Mouse (Mus musculus) heart, embryonic 10.5 days (tissue): ENCODE data around the gene Insrr. TPM values are rescaled to one million over a fixed set of nuclear protein-coding genes. Genes with fewer than 3 reads are reported as not detected.
"Not testable (repeated sequence)": the region's sequence is repeated elsewhere in the genome, so short reads cannot be mapped to it uniquely, and the experiment has no call there.

ENCODE experiments used
- DNase-seq: peaks from one replicate; pipeline ENCODE4 v3.0.0-alpha.2; 2017; ENCODE audit warnings: low spot score
- H3K27ac ChIP-seq: fragments of 300-500 bp; sonication (generic); 2 replicates; pipeline ENCODE4 v1.5.1; 2016; ENCODE audit warnings: mild to moderate bottlenecking
- H3K27me3 ChIP-seq: fragments of 300-500 bp; sonication (generic); 2 replicates; pipeline ENCODE4 v1.6.1; 2016; ENCODE audit warnings: mild to moderate bottlenecking; ENCODE audit not compliant: poor library complexity, insufficient read depth, severe bottlenecking
- H3K36me3 ChIP-seq: fragments of 300-500 bp; sonication (generic); 2 replicates; pipeline ENCODE4 v1.6.1; 2016; ENCODE audit warnings: mild to moderate bottlenecking, moderate library complexity
- H3K4me1 ChIP-seq: fragments of 300-500 bp; sonication (generic); 2 replicates; pipeline ENCODE4 v1.6.1; 2016; ENCODE audit warnings: mild to moderate bottlenecking
- H3K4me3 ChIP-seq: fragments of 300-500 bp; sonication (generic); 2 replicates; pipeline ENCODE4 v1.5.1; 2016; ENCODE audit warnings: mild to moderate bottlenecking, moderate library complexity
- H3K9me3 ChIP-seq: fragments of 300-500 bp; sonication (generic); 2 replicates; pipeline ENCODE4 v1.6.1; 2016; ENCODE audit warnings: mild to moderate bottlenecking, moderate library complexity
- WGBS: fragments of 180-500 bp; shearing (Covaris S2); methylation state at CpG from one replicate; pipeline ENCODE4 v1.1.7; 2016; 5-methylcytosine and 5-hydroxymethylcytosine counted together
- polyA plus RNA-seq: library from polyadenylated mRNA; unstranded; fragments of >200 nt; fragmentation: Nextera tagmentation; extraction: Ambion mirVana; gene quantifications from 2 replicates; pipeline ENCODE4 v1.2.1, GENCODE M21; 2016

Gene Insrr
- polyA plus RNA-seq, 1 experiment from 2014 or later = not detected

DNA sequence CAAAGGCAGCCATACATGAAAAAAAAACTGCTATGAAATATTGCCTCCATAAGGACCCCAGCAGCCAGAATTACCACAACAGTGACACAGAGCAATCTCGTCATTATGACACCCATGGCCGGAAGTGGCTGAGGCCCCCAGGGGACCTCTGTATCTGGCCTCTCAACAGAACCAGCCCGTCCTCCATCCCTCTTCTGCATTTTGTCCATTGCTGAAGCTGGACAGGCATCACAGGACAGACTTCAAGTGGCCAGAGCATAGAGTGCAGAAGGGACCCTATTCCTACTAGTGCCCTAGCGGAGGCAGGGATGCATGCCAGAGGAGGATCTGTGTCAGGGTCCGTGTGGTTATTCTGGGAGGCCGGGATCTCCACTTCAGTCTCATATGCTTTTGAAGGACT, 19.4 kb downstream of the Insrr start:
- WGBS = 41% methylated on average over 6 of the region's 6 CpGs
- H3K4me1 ChIP-seq = peaks cover 10% of the 10 kb centered on the region; the same call in 1 of the 2 replicates
- no peak overlapping the region for H3K27ac ChIP-seq
- no peak for DNase-seq
- H3K36me3 ChIP-seq = no peaks in the 10 kb centered on the region
- peak overlapping the region; percentile 28; the same call in 1 of the 2 replicates for H3K4me3 ChIP-seq
- H3K27me3 ChIP-seq = peaks cover 96% of the 10 kb centered on the region
- H3K9me3 ChIP-seq = no peaks in the 10 kb centered on the region

GRCm38 (mm10) chr3:87816646-87817093, 19.9 kb downstream of the Insrr start:
- peak; percentile 83 for DNase-seq
- 5% methylated on average over 12 of the region's 12 CpGs for WGBS
- no peak overlapping the region for H3K27ac ChIP-seq
- peaks cover 96% of the 10 kb centered on the region for H3K27me3 ChIP-seq
- H3K9me3 ChIP-seq = no peaks in the 10 kb centered on the region
- peaks cover 10% of the 10 kb centered on the region; the same call in 1 of the 2 replicates for H3K4me1 ChIP-seq
- no peaks in the 10 kb centered on the region for H3K36me3 ChIP-seq
- peak overlapping the region; percentile 28; the same call in 1 of the 2 replicates for H3K4me3 ChIP-seq

DNA sequence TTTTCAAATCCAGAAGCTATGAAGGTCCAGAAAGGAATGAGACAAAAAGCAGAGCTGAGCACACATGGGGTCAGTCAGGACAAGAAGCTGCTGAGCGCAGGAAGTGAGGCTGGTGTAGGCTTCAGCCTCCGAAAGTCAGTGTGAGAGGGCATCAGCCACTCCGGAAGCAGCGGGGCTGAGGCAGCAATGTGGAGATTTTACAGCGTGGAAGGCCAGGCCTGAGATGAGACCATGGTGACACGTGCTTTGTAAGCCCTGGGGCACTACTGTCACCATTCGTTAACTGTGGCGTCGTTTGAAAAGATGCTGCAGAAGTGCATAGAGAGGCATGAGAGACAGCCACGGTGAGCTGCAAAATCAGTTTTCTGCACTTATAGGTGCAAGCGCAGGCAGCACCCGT, 21.5 kb downstream of the Insrr start:
- Histone ChIP-seq H3K4me3 (no peak overlapping the region), H3K36me3 (no peaks in the 10 kb centered on the region), H3K9me3 (no peaks in the 10 kb centered on the region), H3K4me1 (peaks cover 10% of the 10 kb centered on the region; the same call in 1 of the 2 replicates), H3K27ac (no peak overlapping the region), H3K27me3 (peaks cover 82% of the 10 kb centered on the region)
- peak; percentile 55 for DNase-seq
- WGBS = 62% methylated on average over 12 of the region's 12 CpGs

DNA sequence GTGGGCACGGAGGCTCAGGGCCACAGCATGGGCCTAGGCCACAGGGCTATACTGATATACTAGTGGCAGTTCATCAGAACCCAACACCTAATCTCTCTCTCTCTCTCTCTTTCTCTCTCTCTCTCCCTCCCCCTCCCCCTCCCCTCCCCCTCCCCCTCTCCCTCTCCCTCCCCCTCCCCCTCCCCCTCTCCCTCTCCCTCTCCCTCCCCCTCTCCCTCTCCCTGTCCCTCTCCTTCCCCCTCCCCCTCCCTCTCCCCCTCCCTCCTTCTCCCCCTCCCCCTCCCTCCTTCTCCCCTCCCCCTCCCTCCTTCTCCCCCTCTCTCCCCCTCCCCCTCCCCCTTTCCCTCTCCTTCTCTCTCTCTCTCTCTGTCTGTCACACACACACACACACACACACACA, 27.5 kb downstream of the Insrr start, which contains the start of gene Pear1:
TSS of gene Pear1 (minus strand) at position 101 of the 400 bp plus-strand sequence.
- not testable (repeated sequence) for H3K9me3 ChIP-seq, DNase-seq, H3K4me3 ChIP-seq, H3K27ac ChIP-seq, H3K36me3 ChIP-seq, H3K4me1 ChIP-seq
- WGBS = 71% methylated on average over 1 of the region's 1 CpGs
- peaks cover 25% of the 10 kb centered on the region for H3K27me3 ChIP-seq

DNA sequence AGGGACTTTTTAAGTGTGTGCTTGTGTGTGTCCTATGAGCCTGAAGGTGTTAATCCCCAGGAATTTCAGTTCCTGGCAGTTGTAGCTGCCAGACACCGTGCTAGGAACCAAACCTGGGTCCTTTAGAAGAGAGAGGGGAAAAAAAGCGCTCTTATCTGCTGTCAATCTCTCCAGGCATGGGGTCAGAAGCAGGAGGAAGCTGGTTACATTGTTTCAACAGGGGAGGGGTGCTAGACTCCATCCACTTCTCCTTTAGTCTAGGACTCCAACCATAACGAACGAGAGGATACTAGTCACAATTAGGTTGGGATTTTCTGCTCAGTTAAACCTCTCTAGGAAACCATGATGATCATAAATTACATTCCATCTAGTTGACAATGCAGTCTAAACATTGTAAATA, 31.7 kb downstream of the Insrr start:
- 42% methylated on average over 4 of the region's 4 CpGs for WGBS
- no peak overlapping the region for H3K4me3 ChIP-seq

GRCm38 (mm10) chr3:87829025-87829424, 32.3 kb downstream of the Insrr start:
- DNase-seq = no peak
- Histone ChIP-seq H3K36me3 (no peaks in the 10 kb centered on the region), H3K27ac (no peak overlapping the region), H3K27me3 (peaks cover 3% of the 10 kb centered on the region; the same call in 1 of the 2 replicates), H3K4me1 (no peaks in the 10 kb centered on the region), H3K9me3 (no peaks in the 10 kb centered on the region), H3K4me3 (no peak overlapping the region)
- WGBS = 43% methylated on average over 10 of the region's 10 CpGs

More for the DNA sequence above, 31.7 kb downstream of the Insrr start:
- Histone ChIP-seq H3K27me3 (peaks cover 3% of the 10 kb centered on the region; the same call in 1 of the 2 replicates), H3K9me3 (no peaks in the 10 kb centered on the region), H3K4me1 (no peaks in the 10 kb centered on the region), H3K27ac (no peak overlapping the region), H3K36me3 (no peaks in the 10 kb centered on the region)
- no peak for DNase-seq

- Histone ChIP-seq H3K9me3 (no peaks in the 10 kb centered on the region), H3K4me3 (no peak overlapping the region), H3K36me3 (no peaks in the 10 kb centered on the region), H3K4me1 (no peaks in the 10 kb centered on the region), H3K27me3 (no peaks in the 10 kb centered on the region), H3K27ac (no peak overlapping the region)
- 79% methylated on average over 7 of the region's 7 CpGs for WGBS
- no peak for DNase-seq
These were observed 35.5 kb downstream of the Insrr start for GRCm38 (mm10) chr3:87832109-87832859.

GRCm38 (mm10) chr3:87833482-87833881, 36.7 kb downstream of the Insrr start:
- Histone ChIP-seq H3K36me3 (no peaks in the 10 kb centered on the region), H3K4me3 (no peak overlapping the region), H3K9me3 (no peaks in the 10 kb centered on the region), H3K4me1 (no peaks in the 10 kb centered on the region), H3K27ac (no peak overlapping the region), H3K27me3 (no peaks in the 10 kb centered on the region)
- DNase-seq = no peak
- WGBS = 64% methylated on average over 5 of the region's 5 CpGs

DNA sequence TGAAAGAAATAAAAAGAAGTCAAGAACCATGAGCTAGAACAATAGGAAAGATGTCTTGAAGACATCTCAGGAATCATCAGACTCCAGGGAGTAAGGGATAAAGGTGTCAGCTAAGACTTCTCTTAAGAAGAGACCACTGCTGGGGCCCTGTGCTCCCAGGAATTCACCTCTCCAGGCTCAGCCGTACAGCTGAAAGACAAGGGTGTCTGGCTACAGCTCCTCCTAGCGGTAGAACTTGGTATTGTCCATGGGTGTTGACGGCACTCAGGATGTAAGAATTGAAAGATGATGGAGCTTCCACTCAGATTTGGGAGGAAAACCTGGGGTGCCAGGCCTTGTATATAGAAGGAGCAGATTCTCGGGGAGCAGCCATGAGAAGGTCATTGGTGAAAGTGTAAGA, 41.9 kb downstream of the Insrr start:
- no peak for DNase-seq
- H3K4me1 ChIP-seq = no peaks in the 10 kb centered on the region
- H3K27me3 ChIP-seq = peaks cover 15% of the 10 kb centered on the region; the same call in 1 of the 2 replicates
- H3K36me3 ChIP-seq = no peaks in the 10 kb centered on the region
- WGBS = under 1% methylated on average over 4 of the region's 4 CpGs
- H3K9me3 ChIP-seq = no peaks in the 10 kb centered on the region
- no peak overlapping the region for H3K4me3 ChIP-seq
- H3K27ac ChIP-seq = no peak overlapping the region

DNA sequence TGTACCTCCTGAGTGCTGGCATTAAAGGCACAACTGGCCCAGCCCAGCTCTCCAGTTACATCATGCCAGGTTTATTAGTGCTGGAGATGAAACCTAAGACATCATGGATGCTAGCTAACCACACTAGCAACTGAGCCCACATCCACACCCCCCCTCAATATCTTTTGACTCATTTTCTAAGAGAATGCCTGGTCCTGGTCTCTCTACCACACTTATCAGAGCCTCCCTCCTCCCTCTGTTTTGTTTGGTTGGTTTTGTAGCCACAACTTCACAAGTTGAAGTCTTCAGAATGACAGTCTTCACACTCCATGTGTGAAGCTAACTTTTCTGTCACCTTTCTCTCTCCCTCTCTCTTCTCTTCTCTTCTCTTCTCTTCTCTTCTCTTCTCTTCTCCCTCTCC, 44.1 kb downstream of the Insrr start:
- Histone ChIP-seq H3K27me3 (peaks cover 15% of the 10 kb centered on the region; the same call in 1 of the 2 replicates), H3K27ac (no peak overlapping the region), H3K9me3 (no peaks in the 10 kb centered on the region), H3K36me3 (no peaks in the 10 kb centered on the region), H3K4me3 (no peak overlapping the region), H3K4me1 (no peaks in the 10 kb centered on the region)
- no peak for DNase-seq

- Histone ChIP-seq H3K36me3 (no peaks in the 10 kb centered on the region), H3K4me3 (no peak overlapping the region), H3K27me3 (peaks cover 3% of the 10 kb centered on the region; the same call in 1 of the 2 replicates), H3K9me3 (no peaks in the 10 kb centered on the region), H3K27ac (no peak overlapping the region), H3K4me1 (peaks cover 13% of the 10 kb centered on the region)
- 77% methylated on average over 4 of the region's 4 CpGs for WGBS
- no peak for DNase-seq
These were observed 48.2 kb downstream of the Insrr start for GRCm38 (mm10) chr3:87844981-87845380.

- Histone ChIP-seq H3K4me1 (peaks cover 13% of the 10 kb centered on the region), H3K9me3 (no peaks in the 10 kb centered on the region), H3K4me3 (no peak overlapping the region), H3K36me3 (no peaks in the 10 kb centered on the region), H3K27me3 (no peaks in the 10 kb centered on the region), H3K27ac (no peak overlapping the region)
- 73% methylated on average over 4 of the region's 4 CpGs for WGBS
- DNase-seq = no peak
These were observed 49.4 kb downstream of the Insrr start for GRCm38 (mm10) chr3:87846186-87846585.

- H3K4me1 ChIP-seq = peaks cover 13% of the 10 kb centered on the region
- 0 out of 2 replicates have a peak, but pooled peaks cover 4% of the 10 kb centered on the region for H3K27me3 ChIP-seq
- H3K27ac ChIP-seq = no peak within 1 kb of the TSS
- no peaks in the 10 kb centered on the region for H3K36me3 ChIP-seq
- WGBS = 62% methylated on average over 7 of the region's 7 CpGs
- DNase-seq = no peak
- H3K4me3 ChIP-seq = no peak within 1 kb of the TSS
- no peaks in the 10 kb centered on the region for H3K9me3 ChIP-seq
These were observed 49.9 kb downstream of the Insrr start, which contains the start of gene Sh2d2a for GRCm38 (mm10) chr3:87846650-87847110. TSS of gene Sh2d2a (plus strand) at chr3:87846755.
